ENCODE assay signal across 8 mouse cellular contexts in the genomic region with DNA sequence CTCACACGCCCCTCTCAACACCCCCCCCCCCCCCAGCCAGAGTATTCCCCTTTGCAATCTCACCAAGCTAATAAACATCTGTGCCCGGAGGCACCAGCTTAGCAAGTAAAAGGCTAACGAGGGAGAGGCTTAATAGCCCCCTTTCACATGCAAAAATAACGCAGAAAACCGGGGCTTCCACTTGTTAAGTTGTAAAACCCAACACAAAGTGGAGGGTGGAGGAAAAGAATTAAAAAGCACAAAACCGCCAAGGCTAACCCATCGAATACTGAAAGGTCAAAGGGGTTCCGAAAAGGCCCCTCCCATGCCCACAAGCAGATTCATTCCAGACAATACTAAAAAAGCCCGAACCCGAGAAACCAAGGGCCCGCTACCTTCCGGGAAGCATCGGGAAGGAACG. TPM values are rescaled to one million over a fixed set of nuclear protein-coding genes. Genes with fewer than 3 reads are reported as not detected.
DNase-seq lines count a peak whose midpoint lies in the region; ATAC-seq and TF ChIP-seq lines count a peak whose summit lies in the region.

No protein-coding gene starts in this region.

- TF ChIP-seq POLR2A in cortical plate, adult 2 months (IDR thresholded peaks at IDR 0.05; ENCODE audit: extremely low read depth, insufficient read depth, low read length), result no peak

- peak overlapping the region; percentile 82 for H3K9ac ChIP-seq in intestine, embryonic 14.5 days (ENCODE audit: low read length)
- H3K9ac ChIP-seq in neural tube, embryonic 13.5 days, result peak overlapping the region; percentile 81

- no peaks in the 10 kb centered on the region for H3K9me3 ChIP-seq in intestine, embryonic 14.5 days (ENCODE audit: control insufficient read depth, low read length)
- no peaks in the 10 kb centered on the region for H3K9me3 ChIP-seq in neural tube, embryonic 13.5 days

- H3K4me2 ChIP-seq in intestine, embryonic 14.5 days (ENCODE audit: low read length), result peak overlapping the region; percentile 95
- H3K4me2 ChIP-seq in neural tube, embryonic 13.5 days, result peak overlapping the region; percentile 99

- no peak for DNase-seq in left cerebral cortex, adult 2 months (ENCODE audit: extremely low spot score in 1 of 2, low spot score in 2 of 2)
- no peak for DNase-seq in left cerebral cortex, adult 8-10 months (ENCODE audit: low spot score in 2 of 2)
- no peak for DNase-seq in intestine, embryonic 14.5 days (ENCODE audit: low spot score)
- DNase-seq in frontal cortex, adult 2 months (ENCODE audit: extremely low spot score in 1 of 2, low spot score in 1 of 2), result no peak
- DNase-seq in T-cell, adult 2 months (ENCODE audit: low spot score), result no peak
- no peak for DNase-seq in adrenal gland, postnatal 36 days

- no peak for TF ChIP-seq CTCF in left cerebral cortex, adult 2 months (IDR thresholded peaks at IDR 0.05)
- no peak for TF ChIP-seq CTCF in cortical plate, adult 2 months (IDR thresholded peaks at IDR 0.05; ENCODE audit: extremely low read depth, insufficient read depth, low read length)

- H3K4me1 ChIP-seq in cortical plate, adult 2 months (ENCODE audit: control insufficient read depth, insufficient read depth, low read length), result peaks cover 6% of the 10 kb centered on the region
- peaks cover 14% of the 10 kb centered on the region; the same call in 1 of the 2 replicates for H3K4me1 ChIP-seq in intestine, embryonic 14.5 days (replicated peaks; ENCODE audit: control insufficient read depth, insufficient read depth, low read length)
- H3K4me1 ChIP-seq in neural tube, embryonic 13.5 days (replicated peaks), result peaks cover 36% of the 10 kb centered on the region

- no peak for ATAC-seq in intestine, embryonic 14.5 days (replicated peaks; ENCODE audit: low FRiP score, low TSS enrichment, low read depth)
- no peak for ATAC-seq in neural tube, embryonic 13.5 days (ENCODE audit: low read depth)

- intact Hi-C loops in left cerebral cortex, adult 2 months (cut with DNase I), result loop anchor here (5.0 kb wide), 1 partner anchor 53 kb away; the partner anchor contains the start of gene Rbm4b

- peak overlapping the region; percentile 60 for H3K4me3 ChIP-seq in left cerebral cortex, adult 2 months
- H3K4me3 ChIP-seq in cortical plate, adult 2 months (ENCODE audit: insufficient read depth, low read length), result peak overlapping the region; percentile 76
- peak overlapping the region; percentile 97 for H3K4me3 ChIP-seq in intestine, embryonic 14.5 days (ENCODE audit: low read depth, low read length)
- H3K4me3 ChIP-seq in neural tube, embryonic 13.5 days, result peak overlapping the region; percentile 79

- no peaks in the 10 kb centered on the region for H3K27me3 ChIP-seq in intestine, embryonic 14.5 days (replicated peaks; ENCODE audit: control insufficient read depth, insufficient read depth, low read length)
- no peaks in the 10 kb centered on the region for H3K27me3 ChIP-seq in neural tube, embryonic 13.5 days

- H3K27ac ChIP-seq in left cerebral cortex, adult 2 months, result peak overlapping the region; percentile 95; the same call in 1 of the 2 replicates
- H3K27ac ChIP-seq in cortical plate, adult 2 months (ENCODE audit: insufficient read depth, low read length), result no peak overlapping the region
- 0 out of 2 replicates have a peak overlapping the region, but pooled peaks have one; percentile 94 for H3K27ac ChIP-seq in intestine, embryonic 14.5 days (ENCODE audit: low read depth)
- peak overlapping the region; percentile 91 for H3K27ac ChIP-seq in neural tube, embryonic 13.5 days (replicated peaks)

- no peaks in the 10 kb centered on the region for H3K36me3 ChIP-seq in intestine, embryonic 14.5 days (ENCODE audit: control insufficient read depth, insufficient read depth, low read length)
- H3K36me3 ChIP-seq in neural tube, embryonic 13.5 days, result no peaks in the 10 kb centered on the region

- WGBS in intestine, embryonic 14.5 days, result under 1% methylated on average over 14 of the region's 14 CpGs
- 0% methylated on average over 14 of the region's 14 CpGs for WGBS in neural tube, embryonic 13.5 days

RNA-seq across cellular contexts. Expression of gene Gm21992, which starts 1.1 kb away (rescaled TPM):
- 10 to 100 TPM; 22.0 to 25.5 TPM for total RNA-seq in left cerebral cortex, adult 2 months (2021)
- 10 to 100 TPM; 25.1 to 31.9 (median 29.8) TPM for total RNA-seq in left cerebral cortex, adult 8-10 months (2022)
- polyA plus RNA-seq in cortical plate, adult 2 months (2012; rRNA removed), result 16.7 and 18.9 TPM in 2 replicates
- polyA plus RNA-seq in intestine, embryonic 14.5 days (2014; fragmentation: Nextera tagmentation; extraction: Ambion mirVana), result 25.7 and 29.0 TPM in 2 replicates
- 28.5 and 37.3 TPM in 2 replicates for polyA plus RNA-seq in neural tube, embryonic 13.5 days (2015; fragmentation: Nextera tagmentation; extraction: Ambion mirVana)
- 15.3 and 16.3 TPM in 2 replicates for polyA plus RNA-seq in frontal cortex, adult 2 months (2012; rRNA removed)
- 10 to 100 TPM; 24.5 to 25.1 TPM for total RNA-seq in adrenal gland, postnatal 36 days (2021)

RNA-seq across cellular contexts. Expression of gene Rbm14, which starts 1.1 kb away (rescaled TPM):
- 10 to 100 TPM; 53.4 to 61.0 TPM for total RNA-seq in left cerebral cortex, adult 2 months (2021)
- 10 to 100 TPM; 33.9 to 49.3 (median 43.7) TPM for total RNA-seq in left cerebral cortex, adult 8-10 months (2022)
- 22.8 and 25.1 TPM in 2 replicates for polyA plus RNA-seq in cortical plate, adult 2 months (2012; rRNA removed)
- 77.1 and 82.3 TPM in 2 replicates for polyA plus RNA-seq in intestine, embryonic 14.5 days (2014; fragmentation: Nextera tagmentation; extraction: Ambion mirVana)
- 64.0 and 69.5 TPM in 2 replicates for polyA plus RNA-seq in neural tube, embryonic 13.5 days (2015; fragmentation: Nextera tagmentation; extraction: Ambion mirVana)
- 26.8 and 28.0 TPM in 2 replicates for polyA plus RNA-seq in frontal cortex, adult 2 months (2012; rRNA removed)
- total RNA-seq in adrenal gland, postnatal 36 days (2021), result 10 to 100 TPM; 48.7 to 60.3 TPM

RNA-seq across cellular contexts. Expression of gene Rbm4, which starts 16.6 kb away (rescaled TPM):
- 100 to 1,000 TPM in 1 of 2 experiments, 10 to 100 TPM in 1; 93.1 to 112 TPM for total RNA-seq in left cerebral cortex, adult 2 months (2021)
- total RNA-seq in left cerebral cortex, adult 8-10 months (2022), result 100 to 1,000 TPM in 1 of 4 experiments, 10 to 100 TPM in 3; 84.7 to 114 (median 94.1) TPM
- 57.4 and 61.8 TPM in 2 replicates for polyA plus RNA-seq in cortical plate, adult 2 months (2012; rRNA removed)
- 59.8 and 69.8 TPM in 2 replicates for polyA plus RNA-seq in intestine, embryonic 14.5 days (2014; fragmentation: Nextera tagmentation; extraction: Ambion mirVana)
- 94.7 and 110 TPM in 2 replicates for polyA plus RNA-seq in neural tube, embryonic 13.5 days (2015; fragmentation: Nextera tagmentation; extraction: Ambion mirVana)
- polyA plus RNA-seq in frontal cortex, adult 2 months (2012; rRNA removed), result 64.7 and 65.5 TPM in 2 replicates
- total RNA-seq in adrenal gland, postnatal 36 days (2021), result 10 to 100 TPM; 57.6 to 68.1 TPM

RNA-seq across cellular contexts. Expression of gene Ccs, which starts 28.8 kb away (rescaled TPM):
- 10 to 100 TPM; 29.8 to 30.3 TPM for total RNA-seq in left cerebral cortex, adult 2 months (2021)
- total RNA-seq in left cerebral cortex, adult 8-10 months (2022), result 10 to 100 TPM; 30.1 to 35.8 (median 33.5) TPM
- polyA plus RNA-seq in cortical plate, adult 2 months (2012; rRNA removed), result 48.7 and 49.1 TPM in 2 replicates
- 48.8 and 49.3 TPM in 2 replicates for polyA plus RNA-seq in intestine, embryonic 14.5 days (2014; fragmentation: Nextera tagmentation; extraction: Ambion mirVana)
- polyA plus RNA-seq in neural tube, embryonic 13.5 days (2015; fragmentation: Nextera tagmentation; extraction: Ambion mirVana), result 43.7 and 44.7 TPM in 2 replicates
- polyA plus RNA-seq in frontal cortex, adult 2 months (2012; rRNA removed), result 52.4 and 58.4 TPM in 2 replicates
- 100 to 1,000 TPM; 112 to 121 TPM for total RNA-seq in adrenal gland, postnatal 36 days (2021)

RNA-seq across cellular contexts. Expression of gene Ccdc87, which starts 28.9 kb away (rescaled TPM):
- total RNA-seq in left cerebral cortex, adult 2 months (2021), result 1 to 10 TPM; 2.0 to 2.6 TPM
- 1 to 10 TPM; 2.3 to 3.1 (median 2.6) TPM for total RNA-seq in left cerebral cortex, adult 8-10 months (2022)
- polyA plus RNA-seq in cortical plate, adult 2 months (2012; rRNA removed), result 2.0 and 2.1 TPM in 2 replicates
- polyA plus RNA-seq in intestine, embryonic 14.5 days (2014; fragmentation: Nextera tagmentation; extraction: Ambion mirVana), result 0.17 TPM in 1 of 2 replicates, not detected in the other
- 0.35 and 0.45 TPM in 2 replicates for polyA plus RNA-seq in neural tube, embryonic 13.5 days (2015; fragmentation: Nextera tagmentation; extraction: Ambion mirVana)
- 1.6 and 1.9 TPM in 2 replicates for polyA plus RNA-seq in frontal cortex, adult 2 months (2012; rRNA removed)
- under 1 TPM in 1 of 2 experiments, not detected in 1; 0.20 TPM for total RNA-seq in adrenal gland, postnatal 36 days (2021)
